Mouse (Mus musculus) heart, postnatal 4 days (tissue): ENCODE results near the gene Rps15. TPM values are rescaled to one million over a fixed set of nuclear protein-coding genes. Genes with fewer than 3 reads are reported as not detected.

ENCODE experiments used
- DNase-seq: peaks from one replicate; pipeline ENCODE4 v3.0.0; 2021
- microRNA-seq, 2 experiments: library from miRNA; unstranded; fragments of <30 nt; microRNA quantifications; one replicate each; pipeline ENCODE4 v1.2.0; 2021 to 2022
- total RNA-seq, 2 experiments: library from RNA; stranded (reverse); gene quantifications; 2 replicates each; pipeline ENCODE4 v1.2.3; 2021

The Rps15 gene
- total RNA-seq, 2 experiments from 2014 or later: 949 to 1,003 TPM

DNA sequence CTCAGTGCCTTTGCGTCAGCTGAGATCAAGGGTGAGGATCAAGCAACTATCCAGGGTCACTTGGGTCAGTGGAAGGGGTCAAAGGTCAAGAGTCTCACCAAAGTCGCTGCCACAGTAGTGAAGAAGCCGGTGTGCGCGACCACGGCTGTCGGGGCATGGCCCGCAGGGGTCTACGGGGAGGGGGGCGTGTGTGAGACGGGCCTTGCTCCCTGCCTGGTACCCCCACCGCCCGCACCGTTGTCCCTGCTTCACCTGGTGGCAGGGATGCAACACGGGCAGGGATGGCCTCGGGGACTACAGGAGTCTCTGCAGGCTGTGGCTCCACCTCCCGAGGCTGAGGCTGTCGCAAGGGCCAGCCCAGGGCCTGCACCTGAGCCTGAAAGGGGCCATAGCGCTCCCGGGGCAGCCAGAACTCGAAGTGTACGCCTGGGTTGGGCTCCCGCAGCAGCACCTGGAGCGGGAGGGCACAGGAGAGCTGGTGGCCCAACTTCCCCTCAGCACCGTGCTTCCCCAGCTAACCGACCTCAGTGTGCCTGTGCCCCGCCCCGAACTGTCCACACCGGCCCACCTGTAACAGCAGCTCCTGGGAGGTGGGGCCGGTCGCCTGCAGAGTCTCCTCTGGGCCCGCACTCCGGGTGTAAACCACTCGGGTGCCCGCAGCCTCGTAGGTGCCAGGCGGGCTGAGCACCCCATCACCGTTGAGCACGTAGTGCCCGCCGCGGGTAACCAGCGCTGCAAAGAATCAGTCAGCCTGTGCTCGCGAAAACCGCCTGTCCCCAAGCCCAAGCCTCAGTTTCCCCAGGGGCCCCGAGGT lies 49.4 kb downstream of the Rps15 start:
- no peak for DNase-seq

GRCm38 (mm10) chr10:80342305-80342748 lies 50.1 kb downstream of the Rps15 start:
- DNase-seq: no peak

GRCm38 (mm10) chr10:80342749-80343424 lies 50.6 kb downstream of the Rps15 start:
- peak; percentile 59 for DNase-seq

- DNase-seq: no peak
These were observed 51.2 kb downstream of the Rps15 start for GRCm38 (mm10) chr10:80343425-80343895.

Small RNAs within 50 kb of the gene (microRNA-seq; reads per million reads assigned to microRNA genes)
- 0.61 to 2.1 reads per million in 2 experiments for gene Mir6911

Other genes starting within 250 kb of the Rps15 start
- gene Gpx4, start 245.3 kb upstream of the Rps15 start, total RNA-seq: 100 to 1,000 TPM; 450 to 489 TPM
- 10 to 100 TPM; 19.0 to 19.4 TPM for gene Sbno2, start 186.9 kb upstream of the Rps15 start, total RNA-seq
- gene Stk11, start 176.7 kb upstream of the Rps15 start, total RNA-seq: 10 to 100 TPM; 98.7 to 99.9 TPM
- 1,000 to 10,000 TPM in 1 of 2 experiments, 100 to 1,000 TPM in 1; 966 to 1,003 TPM for gene Atp5d, start 153.8 kb upstream of the Rps15 start, total RNA-seq
- 1 to 10 TPM; 3.7 to 5.1 TPM for gene Cbarp, start 151.6 kb upstream of the Rps15 start, total RNA-seq
- 100 to 1,000 TPM; 145 to 163 TPM for gene Midn, start 144.2 kb upstream of the Rps15 start, total RNA-seq
- gene Cirbp, start 126.5 kb upstream of the Rps15 start, total RNA-seq: 100 to 1,000 TPM; 163 to 193 TPM
- gene 1600002K03Rik, start 119.5 kb upstream of the Rps15 start, total RNA-seq: 1 to 10 TPM; 1.9 to 4.9 TPM
- gene Efna2, start 113.0 kb upstream of the Rps15 start, total RNA-seq: 1 to 10 TPM; 2.8 to 2.9 TPM
- 10 to 100 TPM; 22.8 to 26.7 TPM for gene Mum1, start 66.0 kb upstream of the Rps15 start, total RNA-seq
- 100 to 1,000 TPM; 480 to 520 TPM for gene Ndufs7, start 43.3 kb upstream of the Rps15 start, total RNA-seq
- 10 to 100 TPM; 18.5 to 23.4 TPM for gene Gamt, start 31.4 kb upstream of the Rps15 start, total RNA-seq
- gene Dazap1, start 31.0 kb upstream of the Rps15 start, total RNA-seq: 100 to 1,000 TPM; 131 to 140 TPM
- gene Apc2, start 3.5 kb downstream of the Rps15 start, total RNA-seq: 1 to 10 TPM; 6.0 to 6.2 TPM
- gene 2310011J03Rik, start 28.1 kb downstream of the Rps15 start, total RNA-seq: 10 to 100 TPM; 16.9 TPM
- 1 to 10 TPM; 1.3 to 2.0 TPM for gene Pcsk4, start 37.0 kb downstream of the Rps15 start, total RNA-seq
- 1 to 10 TPM; 1.6 to 1.8 TPM for gene Reep6, start 37.5 kb downstream of the Rps15 start, total RNA-seq
- gene Adamtsl5, start 56.0 kb downstream of the Rps15 start, total RNA-seq: 10 to 100 TPM; 32.8 to 34.2 TPM
- gene Plk5, start 64.0 kb downstream of the Rps15 start, total RNA-seq: not detected
- gene Mex3d, start 95.2 kb downstream of the Rps15 start, total RNA-seq: 10 to 100 TPM; 20.2 to 22.2 TPM
- 100 to 1,000 TPM; 137 to 140 TPM for gene Mbd3, start 107.1 kb downstream of the Rps15 start, total RNA-seq
- gene Uqcr11, start 114.4 kb downstream of the Rps15 start, total RNA-seq: 1,000 to 10,000 TPM; 1,257 to 1,372 TPM
- 10 to 100 TPM; 58.6 to 60.1 TPM for gene Tcf3, start 141.2 kb downstream of the Rps15 start, total RNA-seq
- under 1 TPM in 1 of 2 experiments, not detected in 1; 0.05 TPM for gene Onecut3, start 202.4 kb downstream of the Rps15 start, total RNA-seq
- not detected for gene Atp8b3, start 246.7 kb downstream of the Rps15 start, total RNA-seq